Mouse (Mus musculus): ENCODE results near the gene A130010J15Rik.

- TF ChIP-seq EP300 (IDR thresholded peaks at IDR 0.05; ENCODE audit: insufficient read depth, low read depth, low read length), result no peak
- no peak for TF ChIP-seq CTCF (IDR thresholded peaks at IDR 0.05; ENCODE audit: low read depth, low read length)
- TF ChIP-seq POLR2A (IDR thresholded peaks at IDR 0.05; ENCODE audit: insufficient read depth, low read length), result no peak
Measured at GRCm38 (mm10) chr1:193141118-193141517, 26.7 kb upstream of the A130010J15Rik start.
